ENCODE assay signal across 15 mouse cellular contexts in the genomic region with DNA sequence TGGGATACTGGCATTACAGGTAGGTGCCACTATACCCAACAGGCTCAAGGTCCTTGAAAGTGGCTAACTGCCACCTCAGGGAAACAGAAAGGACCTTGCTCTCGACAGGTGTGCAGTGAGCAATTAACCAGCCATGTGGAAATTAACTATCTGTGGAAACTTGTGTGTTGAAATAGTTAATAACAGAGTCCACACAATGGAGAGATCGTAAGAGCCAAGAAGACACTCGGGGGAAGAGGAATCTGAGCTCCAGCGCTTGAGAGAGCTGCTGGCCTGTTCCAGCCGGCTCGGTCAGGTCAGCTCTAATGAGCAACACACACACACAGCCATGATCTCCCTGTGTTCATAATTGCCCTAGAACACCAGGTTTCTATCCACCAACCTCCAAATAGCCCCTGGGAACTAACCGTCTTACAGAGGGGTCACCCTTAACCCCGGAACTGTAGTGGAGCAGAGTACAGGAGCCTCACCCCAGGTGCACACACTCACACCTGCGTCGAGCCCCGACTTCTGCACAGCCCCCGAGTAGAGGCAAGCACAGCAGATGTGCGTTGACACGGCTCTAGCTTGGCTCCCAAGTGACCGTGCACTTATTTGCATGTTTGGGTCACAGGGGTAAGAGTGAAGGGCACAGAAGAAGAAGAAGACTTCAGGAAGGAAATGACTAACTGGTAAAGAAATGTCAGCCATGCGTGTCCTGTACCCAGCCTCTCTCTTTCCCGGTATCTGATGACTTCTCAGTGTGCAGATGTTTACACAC. TPM values are rescaled to one million over a fixed set of nuclear protein-coding genes. Genes with fewer than 3 reads are reported as not detected.
A peak's percentile ranks its signal among the peaks of the same experiment; 100 is the strongest.
DNase-seq lines count a peak whose midpoint lies in the region; ATAC-seq and TF ChIP-seq lines count a peak whose summit lies in the region.
"Had no signal": no experiment of that assay in that cellular context is flagged by ENCODE, and none has a peak within 500 bp of the region (broad histone marks: within the 10 kb centered on the region; RNA-seq: fewer than 3 reads in every experiment).

No protein-coding gene starts in this region.

- WGBS in kidney, embryonic 15.5 days = 48% methylated on average over 17 of the region's 17 CpGs
- WGBS in midbrain, embryonic 15.5 days = 80% methylated on average over 17 of the region's 17 CpGs

- peak overlapping the region; percentile 46; the same call in 1 of the 2 replicates for H3K27ac ChIP-seq in kidney, embryonic 15.5 days
- no peak overlapping the region for H3K27ac ChIP-seq in gastrocnemius, adult 2 months
- no peak overlapping the region for H3K27ac ChIP-seq in midbrain, embryonic 15.5 days
- H3K27ac ChIP-seq: hindbrain, embryonic 13.5 days; neural tube, embryonic 13.5 days had no signal

- peaks cover 11% of the 10 kb centered on the region; the same call in 1 of the 2 replicates for H3K27me3 ChIP-seq in kidney, embryonic 15.5 days
- no peaks in the 10 kb centered on the region for H3K27me3 ChIP-seq in midbrain, embryonic 15.5 days (replicated peaks)
- H3K27me3 ChIP-seq: hindbrain, embryonic 13.5 days; neural tube, embryonic 13.5 days had no signal

- H3K4me3 ChIP-seq in kidney, embryonic 15.5 days (replicated peaks) = no peak overlapping the region
- no peak overlapping the region for H3K4me3 ChIP-seq in gastrocnemius, adult 2 months
- no peak overlapping the region for H3K4me3 ChIP-seq in midbrain, embryonic 15.5 days
- H3K4me3 ChIP-seq: hindbrain, embryonic 13.5 days; neural tube, embryonic 13.5 days had no signal

- ATAC-seq in kidney, embryonic 15.5 days (replicated peaks; ENCODE audit: low FRiP score) = peak; percentile 54
- no peak for ATAC-seq in midbrain, embryonic 15.5 days (replicated peaks)

- H3K4me2 ChIP-seq in kidney, embryonic 15.5 days = no peak overlapping the region
- H3K4me2 ChIP-seq in midbrain, embryonic 15.5 days = no peak overlapping the region
- H3K4me2 ChIP-seq: hindbrain, embryonic 13.5 days; neural tube, embryonic 13.5 days had no signal

- no peak for TF ChIP-seq CTCF in gastrocnemius, adult 2 months (IDR thresholded peaks at IDR 0.05)

- H3K9me3 ChIP-seq in kidney, embryonic 15.5 days (replicated peaks) = 0 out of 2 replicates have a peak, but pooled peaks cover 7% of the 10 kb centered on the region
- no peaks in the 10 kb centered on the region for H3K9me3 ChIP-seq in midbrain, embryonic 15.5 days
- H3K9me3 ChIP-seq: hindbrain, embryonic 13.5 days; neural tube, embryonic 13.5 days had no signal

- intact Hi-C loops in gastrocnemius, adult 2 months (cut with DNase I) = no loop called here

- H3K36me3 ChIP-seq in kidney, embryonic 15.5 days = no peaks in the 10 kb centered on the region
- no peaks in the 10 kb centered on the region for H3K36me3 ChIP-seq in midbrain, embryonic 15.5 days (replicated peaks)
- H3K36me3 ChIP-seq: G1E; hindbrain, embryonic 13.5 days; neural tube, embryonic 13.5 days had no signal

- no peak overlapping the region for H3K9ac ChIP-seq in kidney, embryonic 15.5 days
- H3K9ac ChIP-seq in midbrain, embryonic 15.5 days = no peak overlapping the region
- H3K9ac ChIP-seq: hindbrain, embryonic 13.5 days; neural tube, embryonic 13.5 days had no signal

- peak; percentile 43 for DNase-seq in lung, postnatal 25 days (ENCODE audit: low spot score)
- DNase-seq in lung, postnatal 36 days = no peak
- DNase-seq in spleen, adult 18-20 months = peak; percentile 70 to 78
- DNase-seq in gastrocnemius, adult 2 months = no peak
- DNase-seq in urinary bladder, adult 2 months (ENCODE audit: low spot score) = no peak
- no peak for DNase-seq in right cerebral cortex, adult 2 months (ENCODE audit: low spot score in 2 of 2)
- DNase-seq: adrenal gland, adult 8-10 months; cerebellum, adult 9-11 months; gastrocnemius, postnatal 10 days had no signal

- peaks cover 12% of the 10 kb centered on the region for H3K4me1 ChIP-seq in kidney, embryonic 15.5 days
- H3K4me1 ChIP-seq in midbrain, embryonic 15.5 days = no peaks in the 10 kb centered on the region
- H3K4me1 ChIP-seq: hindbrain, embryonic 13.5 days; neural tube, embryonic 13.5 days had no signal

RNA-seq across cellular contexts. Expression of a gene that starts 11.2 kb away (rescaled TPM):
- polyA plus RNA-seq in kidney, embryonic 15.5 days (2015; fragmentation: Nextera tagmentation; extraction: Ambion mirVana) = 9.6 and 11.5 TPM in 2 replicates
- 10 to 100 TPM in 1 of 2 experiments, 1 to 10 TPM in 1; 4.8 to 11.2 TPM for total RNA-seq in gastrocnemius, adult 2 months (2021)
- 12.4 and 18.2 TPM in 2 replicates for polyA plus RNA-seq in urinary bladder, adult 2 months (2012; rRNA removed)
- 3.7 and 4.0 TPM in 2 replicates for polyA plus RNA-seq in midbrain, embryonic 15.5 days (2015; fragmentation: Nextera tagmentation; extraction: Ambion mirVana)

RNA-seq across cellular contexts. Expression of a gene that starts 56.6 kb away (rescaled TPM):
- 250 and 266 TPM in 2 replicates for polyA plus RNA-seq in kidney, embryonic 15.5 days (2015; fragmentation: Nextera tagmentation; extraction: Ambion mirVana)
- 10 to 100 TPM; 22.2 to 25.6 TPM for total RNA-seq in gastrocnemius, adult 2 months (2021)
- polyA plus RNA-seq in urinary bladder, adult 2 months (2012; rRNA removed) = 49.6 and 57.6 TPM in 2 replicates
- polyA plus RNA-seq in midbrain, embryonic 15.5 days (2015; fragmentation: Nextera tagmentation; extraction: Ambion mirVana) = 98.0 and 115 TPM in 2 replicates

RNA-seq across cellular contexts. Expression of a gene that starts 57.0 kb away (rescaled TPM):
- 1,138 and 1,220 TPM in 2 replicates for polyA plus RNA-seq in kidney, embryonic 15.5 days (2015; fragmentation: Nextera tagmentation; extraction: Ambion mirVana)
- 1,000 to 10,000 TPM; 1,376 to 1,812 TPM for total RNA-seq in gastrocnemius, adult 2 months (2021)
- polyA plus RNA-seq in urinary bladder, adult 2 months (2012; rRNA removed) = 1,248 and 1,469 TPM in 2 replicates
- 1,028 and 1,049 TPM in 2 replicates for polyA plus RNA-seq in midbrain, embryonic 15.5 days (2015; fragmentation: Nextera tagmentation; extraction: Ambion mirVana)

RNA-seq across cellular contexts. Expression of a gene that starts 57.1 kb away (rescaled TPM):
- 2.8 and 3.0 TPM in 2 replicates for polyA plus RNA-seq in kidney, embryonic 15.5 days (2015; fragmentation: Nextera tagmentation; extraction: Ambion mirVana)
- total RNA-seq in gastrocnemius, adult 2 months (2021) = not detected
- polyA plus RNA-seq in urinary bladder, adult 2 months (2012; rRNA removed) = 0.12 and 0.23 TPM in 2 replicates
- 6.6 and 6.8 TPM in 2 replicates for polyA plus RNA-seq in midbrain, embryonic 15.5 days (2015; fragmentation: Nextera tagmentation; extraction: Ambion mirVana)
- total RNA-seq: G1E; gastrocnemius, postnatal 10 days; left cerebral cortex, postnatal 14 days had no signal

Comparison
In these comparisons a context has a peak if more than half of its experiments do, and no peak if none do; other contexts are left out.
1. DNase-seq: peak in lung, postnatal 25 days (single experiment) and spleen, adult 18-20 months (2 of 2); none in lung, postnatal 36 days (single experiment), gastrocnemius, adult 2 months (single experiment), urinary bladder, adult 2 months (single experiment) and right cerebral cortex, adult 2 months (0 of 2).